Mouse (Mus musculus) hindbrain, embryonic 10.5 days (tissue): ENCODE data around the gene Anxa8. TPM values are rescaled to one million over a fixed set of nuclear protein-coding genes. Genes with fewer than 3 reads are reported as not detected.

Experiments
- DNase-seq: peaks from one replicate; pipeline ENCODE4 v3.0.0-alpha.2; 2017; ENCODE audit warnings: low spot score
- H3K27ac ChIP-seq: fragments of 300-500 bp; sonication (generic); 2 replicates; pipeline ENCODE4 v1.5.1; 2016; ENCODE audit warnings: mild to moderate bottlenecking, moderate library complexity
- H3K27me3 ChIP-seq: fragments of 300-500 bp; sonication (generic); 2 replicates; pipeline ENCODE4 v1.6.1; 2016; ENCODE audit warnings: mild to moderate bottlenecking; ENCODE audit not compliant: poor library complexity, insufficient read depth, severe bottlenecking
- H3K36me3 ChIP-seq: fragments of 300-500 bp; sonication (generic); 2 replicates; pipeline ENCODE4 v1.6.1; 2016; ENCODE audit warnings: mild to moderate bottlenecking, moderate library complexity
- H3K4me1 ChIP-seq: fragments of 300-500 bp; sonication (generic); replicated peaks from 2 replicates; pipeline ENCODE4 v1.6.1; 2016; ENCODE audit warnings: mild to moderate bottlenecking
- H3K4me3 ChIP-seq: fragments of 300-500 bp; sonication (generic); 2 replicates; pipeline ENCODE4 v1.5.1; 2016; ENCODE audit warnings: mild to moderate bottlenecking, moderate library complexity
- H3K9me3 ChIP-seq: fragments of 300-500 bp; sonication (generic); 2 replicates; pipeline ENCODE4 v1.6.1; 2016; ENCODE audit warnings: mild to moderate bottlenecking, moderate library complexity
- WGBS: fragments of 180-500 bp; shearing (Covaris S2); methylation state at CpG from one replicate; pipeline ENCODE4 v1.1.7; 2016; 5-methylcytosine and 5-hydroxymethylcytosine counted together
- polyA plus RNA-seq: library from polyadenylated mRNA; unstranded; fragments of >200 nt; fragmentation: Nextera tagmentation; extraction: Ambion mirVana; gene quantifications from 2 replicates; pipeline ENCODE4 v1.2.1, GENCODE M21; 2016

The Anxa8 gene
- polyA plus RNA-seq, 1 experiment from 2014 or later, result 1.7 TPM

GRCm38 (mm10) chr14:34091475-34091874 lies 5.7 kb downstream of the Anxa8 start:
- Histone ChIP-seq H3K27ac (no peak overlapping the region), H3K4me3 (no peak overlapping the region), H3K27me3 (no peaks in the 10 kb centered on the region), H3K4me1 (no peaks in the 10 kb centered on the region), H3K9me3 (no peaks in the 10 kb centered on the region), H3K36me3 (no peaks in the 10 kb centered on the region)
- 87% methylated on average over 5 of the region's 5 CpGs for WGBS
- DNase-seq, result no peak

DNA sequence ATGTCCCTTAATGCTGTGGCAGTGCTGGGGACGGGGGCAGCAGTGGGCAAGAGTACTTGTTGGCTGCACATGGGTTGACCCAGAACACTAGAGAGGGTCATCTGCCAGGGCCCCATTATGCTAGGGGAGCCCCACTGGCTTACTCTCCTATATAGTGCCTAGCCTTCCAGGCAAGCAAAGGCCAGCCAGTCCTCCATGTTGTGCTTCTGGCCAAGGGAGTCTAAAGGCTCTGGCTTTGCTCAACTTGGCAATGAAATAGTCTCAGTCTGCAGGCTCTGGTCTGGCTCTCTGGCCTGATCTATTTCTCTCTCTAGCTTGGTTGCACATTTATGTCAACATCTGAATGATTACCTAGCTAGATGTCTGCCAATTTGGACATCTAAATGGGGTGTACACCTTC lies 7.1 kb downstream of the Anxa8 start:
- no peaks in the 10 kb centered on the region for H3K36me3 ChIP-seq
- no peak overlapping the region for H3K27ac ChIP-seq
- WGBS, result 71% methylated on average over 1 of the region's 1 CpGs

DNA sequence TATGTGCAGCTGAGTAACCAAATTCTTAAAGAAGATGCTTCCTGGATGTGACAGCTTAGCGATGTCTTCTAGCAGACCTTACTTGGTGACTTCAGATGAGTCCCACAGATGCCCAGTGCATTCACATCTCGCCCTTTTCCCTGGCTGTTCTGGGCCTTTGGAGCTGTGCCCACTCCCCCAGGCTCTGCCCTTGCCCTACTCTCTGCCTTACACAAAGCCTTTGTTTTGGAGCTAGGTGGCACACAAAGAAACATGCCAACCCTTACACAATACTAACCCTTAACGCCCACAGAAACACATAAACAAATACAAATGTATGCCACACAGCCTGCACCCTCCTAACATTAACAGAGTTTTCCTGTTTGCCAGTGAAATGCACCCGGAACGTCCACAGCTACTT lies 10.4 kb downstream of the Anxa8 start:
- H3K27me3 ChIP-seq, result no peaks in the 10 kb centered on the region
- no peak overlapping the region for H3K27ac ChIP-seq
- no peaks in the 10 kb centered on the region for H3K9me3 ChIP-seq
- no peaks in the 10 kb centered on the region for H3K36me3 ChIP-seq
- no peaks in the 10 kb centered on the region for H3K4me1 ChIP-seq
- 85% methylated on average over 5 of the region's 5 CpGs for WGBS
- no peak overlapping the region for H3K4me3 ChIP-seq
- DNase-seq, result no peak

More for the DNA sequence above, 7.1 kb downstream of the Anxa8 start:
- Histone ChIP-seq H3K9me3 (no peaks in the 10 kb centered on the region), H3K4me1 (no peaks in the 10 kb centered on the region), H3K27me3 (no peaks in the 10 kb centered on the region), H3K4me3 (no peak overlapping the region)
- DNase-seq, result no peak

DNA sequence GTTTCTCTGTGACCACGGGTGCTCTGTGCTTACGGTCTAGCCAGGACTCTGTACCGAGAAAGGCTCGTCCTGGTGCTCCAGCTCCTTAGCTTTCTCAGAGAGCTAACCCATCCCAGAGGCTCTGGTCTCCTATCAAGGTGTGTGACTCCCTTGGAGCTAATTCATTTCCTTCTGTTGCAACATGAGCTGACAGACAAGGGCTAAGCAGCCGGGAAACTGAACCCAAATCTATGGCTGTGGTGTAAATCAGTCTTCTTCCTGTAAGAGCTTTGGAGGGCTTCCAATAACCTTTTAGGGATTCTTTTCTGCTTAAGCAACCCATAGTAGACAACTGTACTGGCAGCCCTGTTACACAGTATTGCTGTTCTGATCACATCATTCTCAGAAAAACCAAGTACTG lies 16.8 kb downstream of the Anxa8 start, which contains the start of gene A630023A22Rik:
TSS of gene A630023A22Rik (minus strand) at position 154 of the 400 bp plus-strand sequence.
- Histone ChIP-seq H3K36me3 (no peaks in the 10 kb centered on the region), H3K27me3 (no peaks in the 10 kb centered on the region), H3K4me1 (0 out of 2 replicates have a peak, but pooled peaks cover 4% of the 10 kb centered on the region), H3K9me3 (no peaks in the 10 kb centered on the region), H3K4me3 (no peak within 1 kb of the TSS), H3K27ac (no peak within 1 kb of the TSS)
- 88% methylated on average over 5 of the region's 5 CpGs for WGBS
- DNase-seq, result no peak

- H3K4me1 ChIP-seq, result 0 out of 2 replicates have a peak, but pooled peaks cover 4% of the 10 kb centered on the region
- no peak for DNase-seq
- no peaks in the 10 kb centered on the region for H3K9me3 ChIP-seq
- no peaks in the 10 kb centered on the region for H3K36me3 ChIP-seq
- no peak overlapping the region for H3K4me3 ChIP-seq
- 77% methylated on average over 3 of the region's 3 CpGs for WGBS
- H3K27ac ChIP-seq, result no peak overlapping the region
- H3K27me3 ChIP-seq, result no peaks in the 10 kb centered on the region
These were observed 18.1 kb downstream of the Anxa8 start for GRCm38 (mm10) chr14:34103855-34104254.

GRCm38 (mm10) chr14:34104892-34105291 lies 19.1 kb downstream of the Anxa8 start:
- Histone ChIP-seq H3K4me1 (0 out of 2 replicates have a peak, but pooled peaks cover 4% of the 10 kb centered on the region), H3K4me3 (no peak overlapping the region)
- WGBS, result 24% methylated on average over 8 of the region's 8 CpGs

GRCm38 (mm10) chr14:34106389-34107062 lies 20.7 kb downstream of the Anxa8 start:
- H3K36me3 ChIP-seq, result no peaks in the 10 kb centered on the region
- H3K4me1 ChIP-seq, result 0 out of 2 replicates have a peak, but pooled peaks cover 4% of the 10 kb centered on the region
- H3K9me3 ChIP-seq, result no peaks in the 10 kb centered on the region
- H3K27me3 ChIP-seq, result no peaks in the 10 kb centered on the region
- 62% methylated on average over 12 of the region's 12 CpGs for WGBS
- no peak overlapping the region for H3K27ac ChIP-seq
- DNase-seq, result peak; percentile 45
- no peak overlapping the region for H3K4me3 ChIP-seq

More at GRCm38 (mm10) chr14:34104892-34105291, 19.1 kb downstream of the Anxa8 start:
- no peaks in the 10 kb centered on the region for H3K27me3 ChIP-seq
- H3K9me3 ChIP-seq, result no peaks in the 10 kb centered on the region
- DNase-seq, result peak; percentile 73
- no peaks in the 10 kb centered on the region for H3K36me3 ChIP-seq
- peak overlapping the region; percentile 13; the same call in 1 of the 2 replicates for H3K27ac ChIP-seq

DNA sequence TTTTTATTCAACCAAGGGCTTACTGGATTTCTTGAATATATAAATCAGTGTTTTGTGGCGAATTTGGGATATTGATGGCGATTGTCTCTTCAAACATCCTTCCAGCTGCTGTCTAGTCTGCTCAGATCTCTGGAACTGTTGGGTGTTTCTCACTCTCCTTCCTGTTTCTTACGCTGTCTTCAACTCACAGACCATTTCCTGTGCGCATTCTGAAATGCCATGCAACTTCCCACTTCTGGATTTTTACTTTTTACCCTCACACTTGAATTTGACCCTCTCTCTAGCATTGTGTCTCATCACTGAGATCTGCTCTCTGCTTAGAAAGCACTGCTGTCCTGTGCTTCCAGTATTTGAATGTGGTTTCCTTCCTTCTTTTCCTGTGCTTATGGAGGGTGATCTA lies 21.8 kb downstream of the Anxa8 start:
- Histone ChIP-seq H3K4me3 (no peak overlapping the region), H3K36me3 (no peaks in the 10 kb centered on the region), H3K9me3 (no peaks in the 10 kb centered on the region), H3K27me3 (no peaks in the 10 kb centered on the region), H3K27ac (no peak overlapping the region), H3K4me1 (0 out of 2 replicates have a peak, but pooled peaks cover 4% of the 10 kb centered on the region)
- no peak for DNase-seq
- 85% methylated on average over 4 of the region's 4 CpGs for WGBS

DNA sequence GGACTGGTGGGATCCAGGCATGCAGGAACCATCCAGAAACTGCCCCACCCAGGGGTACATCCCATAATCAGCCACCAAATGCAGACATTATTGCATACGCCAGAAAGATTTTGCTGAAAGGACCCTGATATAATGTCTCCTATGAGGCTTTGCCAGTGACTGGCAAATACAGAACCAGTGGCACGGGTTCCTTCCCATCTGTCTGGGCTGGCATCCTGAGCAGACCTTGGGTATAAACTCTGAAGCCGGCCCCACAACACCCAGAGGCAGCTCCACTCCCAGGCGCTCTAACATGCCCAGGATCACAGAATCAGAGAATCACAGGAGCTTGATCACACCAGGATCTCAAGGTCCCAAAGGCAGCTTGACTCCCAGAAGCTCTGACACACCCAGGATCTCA lies 28.5 kb downstream of the Anxa8 start:
- Histone ChIP-seq H3K4me3 (no peak overlapping the region), H3K36me3 (no peaks in the 10 kb centered on the region), H3K9me3 (no peaks in the 10 kb centered on the region), H3K27me3 (no peaks in the 10 kb centered on the region), H3K27ac (no peak overlapping the region), H3K4me1 (no peaks in the 10 kb centered on the region)
- no peak for DNase-seq
- WGBS, result 92% methylated on average over 4 of the region's 4 CpGs

- WGBS, result 83% methylated on average over 7 of the region's 7 CpGs
- Histone ChIP-seq H3K36me3 (no peaks in the 10 kb centered on the region), H3K4me3 (no peak overlapping the region), H3K9me3 (no peaks in the 10 kb centered on the region), H3K4me1 (no peaks in the 10 kb centered on the region), H3K27me3 (no peaks in the 10 kb centered on the region), H3K27ac (no peak overlapping the region)
- no peak for DNase-seq
These were observed 33.4 kb downstream of the Anxa8 start for GRCm38 (mm10) chr14:34119046-34119723.

GRCm38 (mm10) chr14:34120016-34120910 lies 34.5 kb downstream of the Anxa8 start:
- no peak for DNase-seq
- Histone ChIP-seq H3K9me3 (no peaks in the 10 kb centered on the region), H3K27me3 (no peaks in the 10 kb centered on the region), H3K27ac (no peak overlapping the region), H3K4me1 (no peaks in the 10 kb centered on the region), H3K4me3 (no peak overlapping the region), H3K36me3 (no peaks in the 10 kb centered on the region)
- WGBS, result 87% methylated on average over 12 of the region's 12 CpGs

GRCm38 (mm10) chr14:34120923-34121351 lies 35.2 kb downstream of the Anxa8 start:
- no peaks in the 10 kb centered on the region for H3K36me3 ChIP-seq
- no peaks in the 10 kb centered on the region for H3K27me3 ChIP-seq
- no peaks in the 10 kb centered on the region for H3K4me1 ChIP-seq
- H3K4me3 ChIP-seq, result no peak overlapping the region
- H3K27ac ChIP-seq, result no peak overlapping the region
- no peaks in the 10 kb centered on the region for H3K9me3 ChIP-seq
- 96% methylated on average over 3 of the region's 3 CpGs for WGBS
- DNase-seq, result no peak
